Mouse (Mus musculus) cortical plate, adult 2 months (tissue): ENCODE measurements around the gene Zfp146.
"Not testable (repeated sequence)": the region's sequence is repeated elsewhere in the genome, so short reads cannot be mapped to it uniquely, and the experiment has no call there.

Experiments used
- CTCF ChIP-seq: fragments of 200-500 bp; IDR thresholded peaks from 2 replicates; pipeline ENCODE4 v1.5.1; 2011; ENCODE audit warnings: mild to moderate bottlenecking, control low read depth, low read length; ENCODE audit not compliant: insufficient read depth; ENCODE audit errors: extremely low read depth
- POLR2A ChIP-seq: fragments of 200-500 bp; IDR thresholded peaks from 2 replicates; pipeline ENCODE4 v1.6.1; 2011; ENCODE audit warnings: mild to moderate bottlenecking, low read length, control low read depth; ENCODE audit not compliant: insufficient read depth; ENCODE audit errors: extremely low read depth

DNA sequence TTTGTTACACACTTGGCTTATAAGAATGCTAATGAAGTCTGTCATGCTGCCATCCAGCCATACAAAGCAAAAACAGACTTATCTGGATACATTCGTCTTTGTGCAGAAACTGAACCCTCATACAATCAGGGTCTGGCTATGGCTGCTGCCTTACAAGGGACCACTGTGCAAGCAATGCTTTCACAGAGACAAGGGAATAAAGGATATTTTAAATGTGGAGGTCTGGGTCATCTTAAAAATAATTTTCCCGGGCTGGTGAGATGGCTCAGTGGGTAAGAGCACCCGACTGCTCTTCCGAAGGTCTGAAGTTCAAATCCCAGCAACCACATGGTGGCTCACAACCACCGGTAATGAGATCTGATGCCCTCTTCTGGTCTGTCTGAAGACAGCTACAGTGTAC is 36.8 kb upstream of the Zfp146 start:
- TF ChIP-seq CTCF, POLR2A: not testable (repeated sequence)
